Mouse (Mus musculus) kidney, postnatal 0 days (tissue): Measurements from ENCODE around the gene B230217C12Rik. TPM values are rescaled to one million over a fixed set of nuclear protein-coding genes. Genes with fewer than 3 reads are reported as not detected.
A peak's percentile ranks its signal among the peaks of the same experiment; 100 is the strongest.

Source experiments
- ATAC-seq: fragments of 200-750 bp; cut with Nextera tagmentation; replicated peaks from 2 replicates; pipeline ENCODE4 v1.8.0; 2017; ENCODE audit warnings: low read depth, moderate number of reproducible peaks, moderate TSS enrichment, moderate library complexity; ENCODE audit not compliant: low FRiP score
- DNase-seq: peaks from one replicate; pipeline ENCODE4 v3.0.0-alpha.2; 2016; ENCODE audit warnings: low spot score
- H3K27ac ChIP-seq: fragments of 300-500 bp; sonication (generic); 2 replicates; pipeline ENCODE4 v1.5.1; 2014; ENCODE audit warnings: mild to moderate bottlenecking
- H3K27me3 ChIP-seq: fragments of 300-500 bp; sonication (generic); 2 replicates; pipeline ENCODE4 v1.6.1; 2014; ENCODE audit warnings: low read length, mixed read lengths; ENCODE audit not compliant: insufficient read depth
- H3K36me3 ChIP-seq: fragments of 300-500 bp; sonication (generic); 2 replicates; pipeline ENCODE4 v1.6.1; 2014; ENCODE audit warnings: low read length, mixed read lengths; ENCODE audit not compliant: insufficient read depth
- H3K4me1 ChIP-seq: fragments of 300-500 bp; sonication (generic); replicated peaks from 2 replicates; pipeline ENCODE4 v1.6.1; 2014; ENCODE audit warnings: antibody characterized with exemption, low read length, mixed read lengths; ENCODE audit not compliant: insufficient read depth
- H3K4me2 ChIP-seq: fragments of 300-500 bp; sonication (generic); 2 replicates; pipeline ENCODE4 v1.6.1; 2014; ENCODE audit warnings: mild to moderate bottlenecking, low read length, moderate library complexity, mixed read lengths
- H3K4me3 ChIP-seq: fragments of 300-500 bp; sonication (generic); replicated peaks from 2 replicates; pipeline ENCODE4 v1.5.1; 2014; ENCODE audit warnings: low read depth, low read length
- H3K9ac ChIP-seq: fragments of 300-500 bp; sonication (generic); 2 replicates; pipeline ENCODE4 v1.6.1; 2014; ENCODE audit warnings: low read depth, low read length
- H3K9me3 ChIP-seq: fragments of 300-500 bp; sonication (generic); replicated peaks from 2 replicates; pipeline ENCODE4 v1.6.1; 2016; ENCODE audit warnings: low read length, inconsistent platforms, mixed read lengths
- CTCF ChIP-seq: IDR thresholded peaks from 2 replicates; pipeline ENCODE4 v1.5.1; 2016; ENCODE audit warnings: antibody characterized with exemption, low read depth, mild to moderate bottlenecking, moderate library complexity
- WGBS: fragments of 180-500 bp; shearing (Covaris S2); extraction: QIAGEN DNeasy Blood & Tissue Kit; methylation state at CpG from one replicate; pipeline ENCODE4 v1.1.7; 2014; 5-methylcytosine and 5-hydroxymethylcytosine counted together
- polyA plus RNA-seq: library from polyadenylated mRNA; unstranded; fragments of >200 nt; fragmentation: Nextera tagmentation; extraction: Ambion mirVana; gene quantifications from 2 replicates; pipeline ENCODE4 v1.2.1, GENCODE M21; 2015

The B230217C12Rik gene
- polyA plus RNA-seq, 1 experiment from 2014 or later, result 5.6 TPM

GRCm38 (mm10) chr11:97799146-97799993 lies 41.2 kb upstream of the B230217C12Rik start:
- Histone ChIP-seq H3K36me3 (no peaks in the 10 kb centered on the region), H3K9me3 (no peaks in the 10 kb centered on the region), H3K4me1 (peaks cover 22% of the 10 kb centered on the region), H3K4me3 (peak overlapping the region; percentile 84), H3K27me3 (no peaks in the 10 kb centered on the region), H3K9ac (peak overlapping the region; percentile 82), H3K4me2 (peak overlapping the region; percentile 81), H3K27ac (peak overlapping the region; percentile 93)
- DNase-seq, result peak; percentile 93
- ATAC-seq, result peak; percentile 61
- no peak for TF ChIP-seq CTCF
- under 1% methylated on average over 71 of the region's 71 CpGs for WGBS

GRCm38 (mm10) chr11:97799994-97800690 lies 40.4 kb upstream of the B230217C12Rik start:
- Histone ChIP-seq H3K27me3 (no peaks in the 10 kb centered on the region), H3K27ac (peak overlapping the region; percentile 93), H3K4me3 (peak overlapping the region; percentile 84), H3K9ac (peak overlapping the region; percentile 82), H3K4me1 (peaks cover 30% of the 10 kb centered on the region), H3K36me3 (no peaks in the 10 kb centered on the region), H3K9me3 (no peaks in the 10 kb centered on the region), H3K4me2 (peak overlapping the region; percentile 81)
- DNase-seq, result peak; percentile 74
- ATAC-seq, result peak; percentile 71
- under 1% methylated on average over 31 of the region's 43 CpGs for WGBS
- no peak for TF ChIP-seq CTCF

- Histone ChIP-seq H3K9ac (peak overlapping the region; percentile 82), H3K36me3 (no peaks in the 10 kb centered on the region), H3K4me3 (peak overlapping the region; percentile 84), H3K4me2 (peak overlapping the region; percentile 81), H3K4me1 (peaks cover 36% of the 10 kb centered on the region), H3K9me3 (no peaks in the 10 kb centered on the region), H3K27me3 (no peaks in the 10 kb centered on the region), H3K27ac (peak overlapping the region; percentile 93)
- under 1% methylated on average over 17 of the region's 17 CpGs for WGBS
- peak; percentile 67 for DNase-seq
- TF ChIP-seq CTCF, result no peak
- ATAC-seq, result no peak
Measured at GRCm38 (mm10) chr11:97800691-97801408, 39.7 kb upstream of the B230217C12Rik start.

- H3K27me3 ChIP-seq, result no peaks in the 10 kb centered on the region
- peak overlapping the region; percentile 82; the same call in 1 of the 2 replicates for H3K9ac ChIP-seq
- no peaks in the 10 kb centered on the region for H3K36me3 ChIP-seq
- WGBS, result 21% methylated on average over 8 of the region's 8 CpGs
- H3K4me3 ChIP-seq, result peak overlapping the region; percentile 84
- TF ChIP-seq CTCF, result peak; percentile 62
- ATAC-seq, result no peak; the same call in 1 of the 2 replicates
- peak; percentile 67 for DNase-seq
- no peaks in the 10 kb centered on the region for H3K9me3 ChIP-seq
- H3K4me1 ChIP-seq, result peaks cover 43% of the 10 kb centered on the region
- peak overlapping the region; percentile 93 for H3K27ac ChIP-seq
- H3K4me2 ChIP-seq, result peak overlapping the region; percentile 81
Measured at GRCm38 (mm10) chr11:97801409-97802193, 39.0 kb upstream of the B230217C12Rik start.

- Histone ChIP-seq H3K36me3 (no peaks in the 10 kb centered on the region), H3K9me3 (no peaks in the 10 kb centered on the region), H3K27me3 (no peaks in the 10 kb centered on the region), H3K27ac (peak overlapping the region; percentile 93; the same call in 1 of the 2 replicates), H3K4me3 (no peak overlapping the region), H3K4me2 (peak overlapping the region; percentile 81), H3K4me1 (peaks cover 44% of the 10 kb centered on the region), H3K9ac (no peak overlapping the region)
- DNase-seq (no peak), ATAC-seq (no peak)
- TF ChIP-seq CTCF, result no peak
- WGBS, result 32% methylated on average over 1 of the region's 1 CpGs
Measured at GRCm38 (mm10) chr11:97802194-97802470, 38.4 kb upstream of the B230217C12Rik start.
